ENCODE assay signal across 27 mouse cellular contexts in the genomic region with DNA sequence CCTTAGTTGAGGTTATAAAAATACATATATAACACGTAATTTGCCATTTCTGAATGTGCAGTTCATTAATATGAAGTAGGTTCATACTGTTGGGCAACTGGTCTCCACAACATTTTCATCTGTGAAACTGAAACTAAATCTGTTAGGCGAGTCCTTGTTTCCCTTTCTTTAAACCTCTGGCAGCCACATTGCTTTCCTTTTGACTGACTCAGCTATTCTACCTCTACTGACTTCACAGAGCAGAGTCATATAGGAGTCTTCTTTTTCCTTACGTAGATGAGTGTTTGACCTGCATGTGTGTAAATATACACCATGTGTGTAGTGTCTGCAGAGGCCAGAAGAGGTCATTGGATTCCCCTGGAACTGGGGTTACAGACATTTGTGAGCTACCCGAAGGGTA.
DNase-seq lines count a peak whose midpoint lies in the region; ATAC-seq and TF ChIP-seq lines count a peak whose summit lies in the region.
"Had no signal": no experiment of that assay in that cellular context is flagged by ENCODE, and none has a peak within 500 bp of the region (broad histone marks: within the 10 kb centered on the region; RNA-seq: fewer than 3 reads in every experiment).

No protein-coding gene starts in this region.

- ATAC-seq in common myeloid progenitor, adult 5-6 weeks (replicated peaks; ENCODE audit: low read depth, poor library complexity, severe bottlenecking), result peak; percentile 75
- ATAC-seq in megakaryocyte, adult 5-6 weeks (ENCODE audit: poor library complexity, severe bottlenecking), result peak; percentile 88
- no peak for ATAC-seq in hindbrain, embryonic 14.5 days (ENCODE audit: low FRiP score)
- ATAC-seq: forebrain, embryonic 15.5 days; Patski had no signal

- 89% methylated on average over 4 of the region's 4 CpGs for WGBS in hindbrain, embryonic 14.5 days

- peak overlapping the region in 1 of 3 experiments; percentile 26 for H3K4me3 ChIP-seq in CH12.LX (replicated peaks in 1 of 3; ENCODE audit: low read depth in 2 of 3, low read length in 2 of 3, poor library complexity in 1 of 3)
- H3K4me3 ChIP-seq in hindbrain, embryonic 14.5 days (replicated peaks; ENCODE audit: low read length), result no peak overlapping the region
- H3K4me3 ChIP-seq: forebrain, embryonic 15.5 days; gastrocnemius, adult 2 months; heart, embryonic 13.5 days; hindbrain, embryonic 12.5 days; lung, embryonic 15.5 days; neural tube, embryonic 15.5 days had no signal

- TF ChIP-seq RAD21 in CH12.LX (IDR thresholded peaks at IDR 0.05; ENCODE audit: low read depth, low read length), result no peak

- H3K27me3 ChIP-seq in CH12.LX (replicated peaks), result no peaks in the 10 kb centered on the region
- H3K27me3 ChIP-seq in hindbrain, embryonic 14.5 days (ENCODE audit: control insufficient read depth, insufficient read depth, low read length), result no peaks in the 10 kb centered on the region
- H3K27me3 ChIP-seq: forebrain, embryonic 15.5 days; heart, embryonic 13.5 days; hindbrain, embryonic 12.5 days; lung, embryonic 15.5 days; neural tube, embryonic 15.5 days; Patski had no signal

- H3K4me2 ChIP-seq in CH12.LX (ENCODE audit: insufficient read depth, low read depth, poor library complexity, severe bottlenecking), result 0 out of 2 replicates have a peak overlapping the region, but pooled peaks have one; percentile 38
- no peak overlapping the region for H3K4me2 ChIP-seq in hindbrain, embryonic 14.5 days (replicated peaks)
- H3K4me2 ChIP-seq: forebrain, embryonic 15.5 days; heart, embryonic 13.5 days; hindbrain, embryonic 12.5 days; lung, embryonic 15.5 days; neural tube, embryonic 15.5 days had no signal

- TF ChIP-seq POLR2A in CH12.LX (IDR thresholded peaks at IDR 0.05; ENCODE audit: low read depth, low read length), result no peak

- TF ChIP-seq CTCF in CH12.LX (conservative IDR thresholded peaks at IDR 0.05 in 1 of 2, IDR thresholded peaks at IDR 0.05 in 1 of 2; ENCODE audit: low read depth in 2 of 2, low read length in 2 of 2), result no peak; a peak in 1 of 4 replicates

- peaks cover 16 to 56% of the 10 kb centered on the region in 2 experiments for H3K36me3 ChIP-seq in CH12.LX (replicated peaks in 1 of 2; ENCODE audit: control insufficient read depth in 1 of 2, insufficient read depth in 1 of 2, low read length in 1 of 2)
- no peaks in the 10 kb centered on the region for H3K36me3 ChIP-seq in hindbrain, embryonic 14.5 days (replicated peaks; ENCODE audit: control insufficient read depth, insufficient read depth)
- H3K36me3 ChIP-seq: forebrain, embryonic 15.5 days; lung, embryonic 15.5 days; neural tube, embryonic 15.5 days had no signal

- no peak overlapping the region for H3K9ac ChIP-seq in CH12.LX (ENCODE audit: insufficient read depth, low read depth)
- H3K9ac ChIP-seq in hindbrain, embryonic 14.5 days, result no peak overlapping the region
- H3K9ac ChIP-seq: forebrain, embryonic 15.5 days; heart, embryonic 13.5 days; hindbrain, embryonic 12.5 days; lung, embryonic 15.5 days; neural tube, embryonic 15.5 days had no signal

- in situ Hi-C loops in CH12.LX (cut with MboI; ENCODE audit: low pct_ligation_motif_present, low pct_unique_long_range_greater_than_20kb, low sequenced_read_pairs), result loop anchor here (25.0 kb wide), 1 partner anchor 585 kb away; no protein-coding TSS in a partner anchor

- peaks cover 3% of the 10 kb centered on the region for H3K9me3 ChIP-seq in CH12.LX (replicated peaks; ENCODE audit: low read length)
- no peaks in the 10 kb centered on the region for H3K9me3 ChIP-seq in hindbrain, embryonic 14.5 days (ENCODE audit: control insufficient read depth, low read length)
- H3K9me3 ChIP-seq: forebrain, embryonic 15.5 days; heart, embryonic 13.5 days; hindbrain, embryonic 12.5 days; lung, embryonic 15.5 days; neural tube, embryonic 15.5 days had no signal

- peak overlapping the region; percentile 49; the same call in 1 of the 2 replicates for H3K27ac ChIP-seq in CH12.LX (ENCODE audit: insufficient read depth, low read depth)
- no peak overlapping the region for H3K27ac ChIP-seq in hindbrain, embryonic 14.5 days
- H3K27ac ChIP-seq: forebrain, embryonic 15.5 days; gastrocnemius, adult 2 months; heart, embryonic 13.5 days; hindbrain, embryonic 12.5 days; lung, embryonic 15.5 days; neural tube, embryonic 15.5 days had no signal

- H3K4me1 ChIP-seq in CH12.LX (ENCODE audit: control insufficient read depth in 1 of 2, insufficient read depth in 2 of 2), result peaks cover 20 to 47% of the 10 kb centered on the region in 2 experiments
- 0 out of 2 replicates have a peak, but pooled peaks cover 2% of the 10 kb centered on the region for H3K4me1 ChIP-seq in hindbrain, embryonic 14.5 days (replicated peaks; ENCODE audit: control insufficient read depth, insufficient read depth, low read length)
- H3K4me1 ChIP-seq: hindbrain, embryonic 12.5 days; lung, embryonic 15.5 days had no signal

- TF ChIP-seq EP300 in CH12.LX (IDR thresholded peaks at IDR 0.05; ENCODE audit: low read length), result peak; percentile 61

- no peaks in the 10 kb centered on the region for H3K79me2 ChIP-seq in CH12.LX (replicated peaks; ENCODE audit: control insufficient read depth, extremely low read depth, insufficient read depth, poor library complexity, severe bottlenecking)

- peak; percentile 13 for DNase-seq in 416B (ENCODE audit: low read depth)
- DNase-seq in CH12.LX (ENCODE audit: extremely low read depth), result peak; percentile 65
- no peak for DNase-seq in T-cell, adult 2 months (ENCODE audit: low spot score)
- DNase-seq in urinary bladder, postnatal 4 days (ENCODE audit: low spot score in 2 of 2), result no peak
- no peak for DNase-seq in kidney, adult 9 months
- no peak for DNase-seq in hindbrain, embryonic 14.5 days (ENCODE audit: low spot score)
- DNase-seq: adrenal gland, adult 2 months; adrenal gland, postnatal 36 days; cerebellum, adult 2 months; cerebellum, postnatal 14 days; gastrocnemius, adult 2 months; gastrocnemius, postnatal 36 days; heart, postnatal 14 days; kidney, adult 18-20 months; kidney, postnatal 4 days; liver; midbrain, embryonic 14.5 days; retina, postnatal 1 day; right cerebral cortex, postnatal 14 days had no signal

- dilution Hi-C loops in CH12.LX (cut with MboI; ENCODE audit: extremely low pct_ligation_motif_present, extremely low pct_unique_long_range_greater_than_20kb, low sequenced_read_pairs), result no loop called here

TF ChIP-seq in CH12.LX, 34 proteins besides CTCF, POLR2A, EP300 and RAD21:
- peak; percentile 97 for TF ChIP-seq MAFK (IDR thresholded peaks at IDR 0.05; ENCODE audit: insufficient replicate concordance, low read length)
- no peak for TF ChIP-seq ZKSCAN1 (IDR thresholded peaks at IDR 0.05; ENCODE audit: borderline replicate concordance, low read depth, low read length)
- no peak for TF ChIP-seq TBP (conservative IDR thresholded peaks at IDR 0.05; ENCODE audit: low read depth, low read length)
- peak; percentile 67; the same call in 1 of the 2 replicates for TF ChIP-seq MYC (IDR thresholded peaks at IDR 0.05; ENCODE audit: low read depth, low read length)
- no peak for TF ChIP-seq POLR2AphosphoS2 (IDR thresholded peaks at IDR 0.05; ENCODE audit: low read depth, low read length)
- TF ChIP-seq IRF4 (IDR thresholded peaks at IDR 0.05; ENCODE audit: low read depth, low read length), result peak; percentile 82
- TF ChIP-seq MAX (IDR thresholded peaks at IDR 0.05; ENCODE audit: low read length), result 0 out of 2 replicates have a peak, but pooled peaks have one; percentile 18
- TF ChIP-seq SMC3 (IDR thresholded peaks at IDR 0.05; ENCODE audit: low read depth, low read length), result no peak
- 0 out of 2 replicates have a peak, but pooled peaks have one; percentile 12 for TF ChIP-seq TCF12 (IDR thresholded peaks at IDR 0.05; ENCODE audit: low read depth, low read length)
- no peak for TF ChIP-seq KAT2A (IDR thresholded peaks at IDR 0.05; ENCODE audit: insufficient replicate concordance, low read length)
- no peak for TF ChIP-seq ZC3H11A (IDR thresholded peaks at IDR 0.05; ENCODE audit: low read depth, low read length)
- peak; percentile 62 for TF ChIP-seq JUND (conservative IDR thresholded peaks at IDR 0.05; ENCODE audit: low read depth, low read length)
- TF ChIP-seq ETS1 (conservative IDR thresholded peaks at IDR 0.05; ENCODE audit: low read depth, low read length), result peak; percentile 54; the same call in 1 of the 2 replicates
- no peak for TF ChIP-seq USF1 (IDR thresholded peaks at IDR 0.05; ENCODE audit: low read depth, low read length)
- no peak for TF ChIP-seq HCFC1 (IDR thresholded peaks at IDR 0.05; ENCODE audit: low read depth, low read length)
- no peak for TF ChIP-seq CHD1 (IDR thresholded peaks at IDR 0.05; ENCODE audit: low read depth, low read length)
- no peak for TF ChIP-seq ELF1 (IDR thresholded peaks at IDR 0.05; ENCODE audit: low read depth, low read length)
- peak; percentile 39; the same call in 1 of the 2 replicates for TF ChIP-seq SIN3A (IDR thresholded peaks at IDR 0.05; ENCODE audit: low read length)
- TF ChIP-seq GABPA (IDR thresholded peaks at IDR 0.05; ENCODE audit: insufficient replicate concordance, low read depth, low read length), result no peak
- TF ChIP-seq ZMIZ1 (IDR thresholded peaks at IDR 0.05; ENCODE audit: low read depth, low read length), result no peak
- TF ChIP-seq PAX5 (IDR thresholded peaks at IDR 0.05; ENCODE audit: low read length), result no peak
- 0 out of 2 replicates have a peak, but pooled peaks have one; percentile 11 for TF ChIP-seq ZNF384 (IDR thresholded peaks at IDR 0.05; ENCODE audit: low read depth, low read length)
- peak; percentile 60; the same call in 1 of the 2 replicates for TF ChIP-seq MEF2A (IDR thresholded peaks at IDR 0.05; ENCODE audit: borderline replicate concordance, low read depth, low read length)
- no peak for TF ChIP-seq BHLHE40 (IDR thresholded peaks at IDR 0.05; ENCODE audit: low read depth, low read length)
- TF ChIP-seq UBTF (IDR thresholded peaks at IDR 0.05; ENCODE audit: low read depth, low read length), result no peak
- TF ChIP-seq E2F4 (IDR thresholded peaks at IDR 0.05; ENCODE audit: insufficient replicate concordance, low read depth, low read length), result no peak
- TF ChIP-seq JUN (IDR thresholded peaks at IDR 0.05; ENCODE audit: insufficient read depth, low read depth, low read length), result peak; percentile 44
TF ChIP-seq in CH12.LX: peak in this region for 11.

Comparison
In these comparisons a context has a peak if more than half of its experiments do, and no peak if none do; other contexts are left out.
1. DNase-seq: peak in 416B (single experiment) and CH12.LX (single experiment); none in T-cell, adult 2 months (single experiment), urinary bladder, postnatal 4 days (0 of 2), kidney, adult 9 months (single experiment) and hindbrain, embryonic 14.5 days (single experiment).